Mouse (Mus musculus): Measurements from ENCODE around the gene Rab25.

- TF ChIP-seq EP300 (IDR thresholded peaks at IDR 0.05; ENCODE audit: insufficient read depth, low read depth, low read length) (no peak), CTCF (IDR thresholded peaks at IDR 0.05) (no peak), POLR2A (IDR thresholded peaks at IDR 0.05; ENCODE audit: insufficient read depth, low read depth, low read length) (no peak)
Measured at GRCm38 (mm10) chr3:88528646-88529045, 19.5 kb downstream of the Rab25 start.

All from heart, adult 2 months (tissue).